Mouse (Mus musculus) gastrocnemius, adult 2 months (tissue): ENCODE data around the gene Tnfaip2. TPM values are rescaled to one million over a fixed set of nuclear protein-coding genes. Genes with fewer than 3 reads are reported as not detected.

Experiments
- DNase-seq: peaks from one replicate; pipeline ENCODE4 v3.0.0; 2022
- H3K27ac ChIP-seq: fragments of 200-600 bp; 2 replicates; pipeline ENCODE4 v1.8.1; 2022; ENCODE audit warnings: mild to moderate bottlenecking
- H3K4me3 ChIP-seq: fragments of 200-600 bp; 2 replicates; pipeline ENCODE4 v1.8.1; 2022; ENCODE audit warnings: mild to moderate bottlenecking, moderate library complexity
- CTCF ChIP-seq: fragments of 200-600 bp; IDR thresholded peaks from 2 replicates; pipeline ENCODE4 v1.8.1; 2022; ENCODE audit warnings: antibody characterized with exemption, mild to moderate bottlenecking, moderate library complexity
- intact Hi-C: fragments of 180-260 bp; cut with DNase I; formaldehyde crosslinking; loops from one replicate; pipeline ENCODE4 v1.15.1; 2025
- total RNA-seq, 2 experiments: library from RNA; stranded (reverse); gene quantifications; 2 replicates each; pipeline ENCODE4 v1.2.3; 2021

Gene Tnfaip2
- total RNA-seq, 2 experiments from 2014 or later, result 29.1 to 54.8 TPM

GRCm38 (mm10) chr12:111430049-111430867 is 12.0 kb upstream of the Tnfaip2 start:
- intact Hi-C loops, result no loop called here
- DNase-seq, result peak; percentile 73
- Histone ChIP-seq H3K4me3 (peak overlapping the region; percentile 71), H3K27ac (peak overlapping the region; percentile 87)
- TF ChIP-seq CTCF, result no peak

GRCm38 (mm10) chr12:111430868-111431817 is 11.1 kb upstream of the Tnfaip2 start:
- no peak for TF ChIP-seq CTCF
- intact Hi-C loops, result no loop called here
- Histone ChIP-seq H3K4me3 (peak overlapping the region; percentile 71), H3K27ac (peak overlapping the region; percentile 87)
- DNase-seq, result peak; percentile 74

GRCm38 (mm10) chr12:111432097-111432496 is 10.2 kb upstream of the Tnfaip2 start:
- no peak for TF ChIP-seq CTCF

GRCm38 (mm10) chr12:111432751-111433331 is 9.4 kb upstream of the Tnfaip2 start:
- intact Hi-C loops, result no loop called here
- TF ChIP-seq CTCF, result no peak
- Histone ChIP-seq H3K27ac (peak overlapping the region; percentile 87), H3K4me3 (no peak overlapping the region)
- no peak for DNase-seq

More at GRCm38 (mm10) chr12:111432097-111432496, 10.2 kb upstream of the Tnfaip2 start:
- intact Hi-C loops, result no loop called here
- H3K4me3 ChIP-seq, result no peak overlapping the region
- DNase-seq, result no peak
- H3K27ac ChIP-seq, result peak overlapping the region; percentile 87

GRCm38 (mm10) chr12:111434164-111434744 is 8.0 kb upstream of the Tnfaip2 start:
- no peak for TF ChIP-seq CTCF
- Histone ChIP-seq H3K4me3 (no peak overlapping the region), H3K27ac (peak overlapping the region; percentile 51)
- DNase-seq, result no peak
- intact Hi-C loops, result no loop called here

GRCm38 (mm10) chr12:111434745-111435327 is 7.4 kb upstream of the Tnfaip2 start:
- no peak for DNase-seq
- no peak for TF ChIP-seq CTCF
- no peak overlapping the region for H3K4me3 ChIP-seq
- peak overlapping the region; percentile 79 for H3K27ac ChIP-seq
- intact Hi-C loops, result no loop called here

- Histone ChIP-seq H3K27ac (peak overlapping the region; percentile 79), H3K4me3 (no peak overlapping the region)
- intact Hi-C loops, result no loop called here
- DNase-seq, result no peak
- TF ChIP-seq CTCF, result no peak
Observed at GRCm38 (mm10) chr12:111436170-111436569, 6.1 kb upstream of the Tnfaip2 start.

- DNase-seq, result peak; percentile 72
- intact Hi-C loops, result no loop called here
- Histone ChIP-seq H3K27ac (peak overlapping the region; percentile 79), H3K4me3 (no peak overlapping the region)
- TF ChIP-seq CTCF, result no peak
Observed at GRCm38 (mm10) chr12:111436640-111437039, 5.6 kb upstream of the Tnfaip2 start.

GRCm38 (mm10) chr12:111437222-111437900 is 4.9 kb upstream of the Tnfaip2 start:
- DNase-seq, result no peak
- Histone ChIP-seq H3K4me3 (no peak overlapping the region), H3K27ac (peak overlapping the region; percentile 79)
- intact Hi-C loops, result no loop called here
- TF ChIP-seq CTCF, result no peak

GRCm38 (mm10) chr12:111438850-111439249 is 3.4 kb upstream of the Tnfaip2 start:
- intact Hi-C loops, result no loop called here
- no peak for DNase-seq
- H3K4me3 ChIP-seq, result no peak overlapping the region
- no peak for TF ChIP-seq CTCF
- H3K27ac ChIP-seq, result no peak overlapping the region

- Histone ChIP-seq H3K27ac (0 out of 2 replicates have a peak overlapping the region, but pooled peaks have one; percentile 9), H3K4me3 (no peak overlapping the region)
- no peak for TF ChIP-seq CTCF
- no peak for DNase-seq
- intact Hi-C loops, result no loop called here
Observed at GRCm38 (mm10) chr12:111440701-111441373, 1.4 kb upstream of the Tnfaip2 start.
